Mouse (Mus musculus) embryonic fibroblast, embryonic 13.5 days (primary cell): ENCODE results near the gene Mmd.

ENCODE experiments used
- CTCF ChIP-seq: IDR thresholded peaks from 2 replicates; pipeline ENCODE4 v1.5.1; 2011; ENCODE audit warnings: mild to moderate bottlenecking, control low read depth, low read length, moderate library complexity, borderline replicate concordance; ENCODE audit not compliant: insufficient read depth
- POLR2A ChIP-seq: IDR thresholded peaks from 2 replicates; pipeline ENCODE4 v1.6.1; 2011; ENCODE audit warnings: low read depth, mild to moderate bottlenecking, control low read depth, low read length, moderate library complexity

- TF ChIP-seq CTCF, result no peak
- no peak for TF ChIP-seq POLR2A
Measured at GRCm38 (mm10) chr11:90240652-90241330, 8.5 kb upstream of the Mmd start.
